7 mouse cellular contexts compared by ENCODE assay signal in the genomic region with DNA sequence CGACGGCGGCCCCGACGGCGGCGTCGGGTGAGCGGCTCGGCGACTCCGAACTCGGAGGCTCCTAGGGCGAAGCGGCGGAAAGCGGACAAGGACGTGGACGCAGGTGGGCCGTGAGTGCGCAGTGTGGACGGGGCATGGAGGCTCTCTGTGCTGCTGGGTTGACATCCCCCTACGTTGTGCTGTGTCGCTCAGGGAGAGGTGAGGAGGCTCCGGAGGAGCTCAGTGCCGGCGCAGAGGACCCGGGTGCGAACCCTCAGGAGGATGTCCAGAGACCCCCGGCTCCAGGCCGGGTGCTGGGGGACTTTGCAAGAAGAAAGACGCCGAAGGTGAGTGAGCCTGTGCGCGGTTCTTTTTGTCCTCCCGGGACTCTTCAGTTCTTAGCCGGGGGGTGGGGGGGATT. TPM values are rescaled to one million over a fixed set of nuclear protein-coding genes. Genes with fewer than 3 reads are reported as not detected.
DNase-seq lines count a peak whose midpoint lies in the region; ATAC-seq lines count a peak whose summit lies in the region.

No protein-coding gene starts in this region.

- peak overlapping the region; percentile 85 for H3K4me2 ChIP-seq in liver, embryonic 11.5 days
- H3K4me2 ChIP-seq in stomach, embryonic 16.5 days (ENCODE audit: low read depth, low read length): peak overlapping the region; percentile 82

- H3K27ac ChIP-seq in forebrain, embryonic 10.5 days: peak overlapping the region; percentile 85
- no peak overlapping the region for H3K27ac ChIP-seq in liver, embryonic 11.5 days (ENCODE audit: low read depth, low read length)
- no peak overlapping the region for H3K27ac ChIP-seq in stomach, embryonic 16.5 days (ENCODE audit: low read length)

- DNase-seq in retina, adult 2 months (ENCODE audit: low read depth, low spot score): peak; percentile 8
- no peak for DNase-seq in retina, embryonic 14.5 days (ENCODE audit: low spot score)
- no peak for DNase-seq in forebrain, embryonic 10.5 days (ENCODE audit: extremely low spot score, low spot score)
- DNase-seq in liver, embryonic 11.5 days (ENCODE audit: low spot score): no peak
- DNase-seq in gastrocnemius, postnatal 25 days: no peak
- no peak for DNase-seq in adrenal gland, adult 2 months

- peak overlapping the region; percentile 97 for H3K4me3 ChIP-seq in forebrain, embryonic 10.5 days
- peak overlapping the region; percentile 88 for H3K4me3 ChIP-seq in liver, embryonic 11.5 days (ENCODE audit: low read depth, low read length)
- peak overlapping the region; percentile 94 for H3K4me3 ChIP-seq in stomach, embryonic 16.5 days (replicated peaks; ENCODE audit: low read length)

- 2% methylated on average over 37 of the region's 37 CpGs for WGBS in forebrain, embryonic 10.5 days
- WGBS in liver, embryonic 11.5 days: under 1% methylated on average over 37 of the region's 37 CpGs
- WGBS in stomach, embryonic 16.5 days: under 1% methylated on average over 37 of the region's 37 CpGs

- H3K36me3 ChIP-seq in forebrain, embryonic 10.5 days (replicated peaks): peaks cover 78% of the 10 kb centered on the region
- H3K36me3 ChIP-seq in liver, embryonic 11.5 days (ENCODE audit: control insufficient read depth, insufficient read depth, low read length): peaks cover 68% of the 10 kb centered on the region
- peaks cover 26% of the 10 kb centered on the region; the same call in 1 of the 2 replicates for H3K36me3 ChIP-seq in stomach, embryonic 16.5 days (ENCODE audit: control insufficient read depth, insufficient read depth, low read length)

- peaks cover 22% of the 10 kb centered on the region for H3K4me1 ChIP-seq in forebrain, embryonic 10.5 days
- H3K4me1 ChIP-seq in liver, embryonic 11.5 days (replicated peaks; ENCODE audit: control insufficient read depth, insufficient read depth, low read length): peaks cover 16% of the 10 kb centered on the region
- peaks cover 11% of the 10 kb centered on the region; the same call in 1 of the 2 replicates for H3K4me1 ChIP-seq in stomach, embryonic 16.5 days (ENCODE audit: control insufficient read depth, insufficient read depth, low read length)

- H3K27me3 ChIP-seq in forebrain, embryonic 10.5 days (ENCODE audit: poor library complexity, severe bottlenecking): no peaks in the 10 kb centered on the region
- H3K27me3 ChIP-seq in liver, embryonic 11.5 days (replicated peaks; ENCODE audit: control insufficient read depth, insufficient read depth, low read length): no peaks in the 10 kb centered on the region
- no peaks in the 10 kb centered on the region for H3K27me3 ChIP-seq in stomach, embryonic 16.5 days (ENCODE audit: control insufficient read depth, insufficient read depth, low read length)

- peak; percentile 49 for ATAC-seq in liver, embryonic 11.5 days (replicated peaks; ENCODE audit: low FRiP score)
- peak; percentile 41 for ATAC-seq in stomach, embryonic 16.5 days (ENCODE audit: insufficient read depth, low FRiP score)

- H3K9ac ChIP-seq in liver, embryonic 11.5 days (ENCODE audit: low read depth, low read length): peak overlapping the region; percentile 87
- peak overlapping the region; percentile 90 for H3K9ac ChIP-seq in stomach, embryonic 16.5 days (ENCODE audit: low read length)

- no peaks in the 10 kb centered on the region for H3K9me3 ChIP-seq in forebrain, embryonic 10.5 days
- no peaks in the 10 kb centered on the region for H3K9me3 ChIP-seq in liver, embryonic 11.5 days (ENCODE audit: control insufficient read depth, low read length)
- no peaks in the 10 kb centered on the region for H3K9me3 ChIP-seq in stomach, embryonic 16.5 days (replicated peaks; ENCODE audit: control insufficient read depth, low read length)

RNA-seq across cellular contexts. Expression of a gene that starts 0.4 kb away (rescaled TPM):
- polyA plus RNA-seq in forebrain, embryonic 10.5 days (2016; fragmentation: Nextera tagmentation; extraction: Ambion mirVana): 30.3 and 31.4 TPM in 2 replicates
- 37.1 and 44.6 TPM in 2 replicates for polyA plus RNA-seq in liver, embryonic 11.5 days (2014; fragmentation: Nextera tagmentation; extraction: Ambion mirVana)
- 15.1 and 16.1 TPM in 2 replicates for polyA plus RNA-seq in stomach, embryonic 16.5 days (2015; fragmentation: Nextera tagmentation; extraction: Ambion mirVana)
- total RNA-seq in gastrocnemius, postnatal 25 days (2021): 1 to 10 TPM; 6.4 to 7.7 TPM
- total RNA-seq in adrenal gland, adult 2 months (2021): 10 to 100 TPM; 12.4 to 18.8 TPM
- polyA plus RNA-seq in adrenal gland, adult 2 months (2012; rRNA removed): 20.0 and 24.6 TPM in 2 replicates

RNA-seq across cellular contexts. Expression of a gene that starts 0.5 kb away (rescaled TPM):
- polyA plus RNA-seq in forebrain, embryonic 10.5 days (2016; fragmentation: Nextera tagmentation; extraction: Ambion mirVana): 100 and 102 TPM in 2 replicates
- 128 and 131 TPM in 2 replicates for polyA plus RNA-seq in liver, embryonic 11.5 days (2014; fragmentation: Nextera tagmentation; extraction: Ambion mirVana)
- polyA plus RNA-seq in stomach, embryonic 16.5 days (2015; fragmentation: Nextera tagmentation; extraction: Ambion mirVana): 47.2 and 48.5 TPM in 2 replicates
- 10 to 100 TPM; 12.0 to 12.8 TPM for total RNA-seq in gastrocnemius, postnatal 25 days (2021)
- 10 to 100 TPM; 19.3 to 19.7 TPM for total RNA-seq in adrenal gland, adult 2 months (2021)
- 54.4 and 68.1 TPM in 2 replicates for polyA plus RNA-seq in adrenal gland, adult 2 months (2012; rRNA removed)
